Mouse (Mus musculus): ENCODE data around the gene Itgbl1. TPM values are rescaled to one million over a fixed set of nuclear protein-coding genes. Genes with fewer than 3 reads are reported as not detected.

Itgbl1 gene
- polyA plus RNA-seq, 1 experiment = 0.93 TPM

GRCm38 (mm10) chr14:123751017-123751416 is 91.2 kb downstream of the Itgbl1 start:
- peak; percentile 35 for DNase-seq (ENCODE audit: low read depth)
- TF ChIP-seq POLR2A (IDR thresholded peaks at IDR 0.05; ENCODE audit: borderline replicate concordance, extremely low read depth, insufficient read depth, insufficient read length, poor library complexity, severe bottlenecking) = no peak

GRCm38 (mm10) chr14:123759534-123759933 is 99.8 kb downstream of the Itgbl1 start:
- TF ChIP-seq CTCF (IDR thresholded peaks at IDR 0.05; ENCODE audit: borderline replicate concordance, extremely low read depth, insufficient read depth, insufficient read length) (no peak), POLR2A (IDR thresholded peaks at IDR 0.05; ENCODE audit: borderline replicate concordance, extremely low read depth, insufficient read depth, insufficient read length, poor library complexity, severe bottlenecking) (no peak)
- DNase-seq (ENCODE audit: low read depth) = peak; percentile 15

GRCm38 (mm10) chr14:123760079-123760478 is 100.3 kb downstream of the Itgbl1 start:
- peak; percentile 74 for DNase-seq (ENCODE audit: low read depth)
- TF ChIP-seq POLR2A (IDR thresholded peaks at IDR 0.05; ENCODE audit: borderline replicate concordance, extremely low read depth, insufficient read depth, insufficient read length, poor library complexity, severe bottlenecking) (no peak), CTCF (IDR thresholded peaks at IDR 0.05; ENCODE audit: borderline replicate concordance, extremely low read depth, insufficient read depth, insufficient read length) (no peak)

GRCm38 (mm10) chr14:123801744-123802143 is 142.0 kb downstream of the Itgbl1 start:
- DNase-seq (ENCODE audit: low read depth) = no peak
- no peak for TF ChIP-seq CTCF (IDR thresholded peaks at IDR 0.05; ENCODE audit: borderline replicate concordance, extremely low read depth, insufficient read depth, insufficient read length)

GRCm38 (mm10) chr14:123837662-123838061 is 177.9 kb downstream of the Itgbl1 start:
- TF ChIP-seq CTCF (IDR thresholded peaks at IDR 0.05; ENCODE audit: borderline replicate concordance, extremely low read depth, insufficient read depth, insufficient read length) (no peak), POLR2A (IDR thresholded peaks at IDR 0.05; ENCODE audit: borderline replicate concordance, extremely low read depth, insufficient read depth, insufficient read length, poor library complexity, severe bottlenecking) (no peak)
- peak; percentile 60 for DNase-seq (ENCODE audit: low read depth)

GRCm38 (mm10) chr14:123843675-123844425 is 184.1 kb downstream of the Itgbl1 start:
- peak; percentile 72 for DNase-seq (ENCODE audit: low read depth)
- TF ChIP-seq POLR2A (IDR thresholded peaks at IDR 0.05; ENCODE audit: borderline replicate concordance, extremely low read depth, insufficient read depth, insufficient read length, poor library complexity, severe bottlenecking) (no peak), CTCF (IDR thresholded peaks at IDR 0.05; ENCODE audit: borderline replicate concordance, extremely low read depth, insufficient read depth, insufficient read length) (no peak)

GRCm38 (mm10) chr14:123864531-123864930 is 204.8 kb downstream of the Itgbl1 start:
- peak; percentile 5 for DNase-seq (ENCODE audit: low read depth)
- no peak for TF ChIP-seq CTCF (IDR thresholded peaks at IDR 0.05; ENCODE audit: borderline replicate concordance, extremely low read depth, insufficient read depth, insufficient read length)
- TF ChIP-seq POLR2A (IDR thresholded peaks at IDR 0.05; ENCODE audit: borderline replicate concordance, extremely low read depth, insufficient read depth, insufficient read length, poor library complexity, severe bottlenecking) = no peak

- peak; percentile 45 for DNase-seq (ENCODE audit: low read depth)
- TF ChIP-seq POLR2A (IDR thresholded peaks at IDR 0.05; ENCODE audit: borderline replicate concordance, extremely low read depth, insufficient read depth, insufficient read length, poor library complexity, severe bottlenecking) (no peak), CTCF (IDR thresholded peaks at IDR 0.05; ENCODE audit: borderline replicate concordance, extremely low read depth, insufficient read depth, insufficient read length) (no peak)
These were observed 206.3 kb downstream of the Itgbl1 start for GRCm38 (mm10) chr14:123865779-123866726.

GRCm38 (mm10) chr14:123927903-123928302 is 268.1 kb downstream of the Itgbl1 start:
- no peak for DNase-seq (ENCODE audit: low read depth)
- TF ChIP-seq POLR2A (IDR thresholded peaks at IDR 0.05; ENCODE audit: borderline replicate concordance, extremely low read depth, insufficient read depth, insufficient read length, poor library complexity, severe bottlenecking) (no peak), CTCF (IDR thresholded peaks at IDR 0.05; ENCODE audit: borderline replicate concordance, extremely low read depth, insufficient read depth, insufficient read length) (peak; percentile 34; the same call in 1 of the 2 replicates)

GRCm38 (mm10) chr14:123966531-123966930 is 306.8 kb downstream of the Itgbl1 start:
- DNase-seq (ENCODE audit: low read depth) = no peak
- TF ChIP-seq POLR2A (IDR thresholded peaks at IDR 0.05; ENCODE audit: borderline replicate concordance, extremely low read depth, insufficient read depth, insufficient read length, poor library complexity, severe bottlenecking) = no peak
- no peak for TF ChIP-seq CTCF (IDR thresholded peaks at IDR 0.05; ENCODE audit: borderline replicate concordance, extremely low read depth, insufficient read depth, insufficient read length)

GRCm38 (mm10) chr14:123967996-123968395 is 308.2 kb downstream of the Itgbl1 start:
- peak; percentile 35 for DNase-seq (ENCODE audit: low read depth)
- TF ChIP-seq POLR2A (IDR thresholded peaks at IDR 0.05; ENCODE audit: borderline replicate concordance, extremely low read depth, insufficient read depth, insufficient read length, poor library complexity, severe bottlenecking) (no peak), CTCF (IDR thresholded peaks at IDR 0.05; ENCODE audit: borderline replicate concordance, extremely low read depth, insufficient read depth, insufficient read length) (no peak)

Data from brain, embryonic 14.5 days (tissue).